Mouse (Mus musculus) small intestine, adult 2 months (tissue): Measurements from ENCODE around the gene Lgr4.

Experiments used
- CTCF ChIP-seq: fragments of 200-500 bp; IDR thresholded peaks from 2 replicates; pipeline ENCODE4 v1.5.1; 2012; ENCODE audit warnings: low read depth, mild to moderate bottlenecking, control low read depth, inconsistent platforms, low read length, moderate library complexity, mixed read lengths; ENCODE audit not compliant: insufficient replicate concordance, insufficient read length; ENCODE audit errors: extremely low read depth
- POLR2A ChIP-seq: fragments of 200-500 bp; IDR thresholded peaks from 2 replicates; pipeline ENCODE4 v1.6.1; 2012; ENCODE audit warnings: low read depth, mild to moderate bottlenecking, control low read depth, inconsistent platforms, low read length, moderate library complexity

GRCm38 (mm10) chr2:110019656-110020055, 102.2 kb downstream of the Lgr4 start:
- no peak for TF ChIP-seq CTCF
- no peak for TF ChIP-seq POLR2A
